24 mouse cellular contexts compared by ENCODE assay signal in genomic region chr9:66571986-66572700, GRCm38 (mm10).
"Had no signal": no experiment of that assay in that cellular context is flagged by ENCODE, and none has a peak within 500 bp of the region (broad histone marks: within the 10 kb centered on the region; RNA-seq: fewer than 3 reads in every experiment).

No protein-coding gene starts in this region.

- H3K27ac ChIP-seq: gastrocnemius, adult 2 months; heart, embryonic 10.5 days; hindbrain, embryonic 13.5 days; hindbrain, embryonic 15.5 days; hindbrain, postnatal 0 days; kidney, embryonic 15.5 days; kidney, postnatal 0 days; limb, embryonic 13.5 days; limb, embryonic 15.5 days; liver, embryonic 12.5 days; liver, embryonic 14.5 days had no signal

- H3K27me3 ChIP-seq: heart, embryonic 12.5 days; hindbrain, embryonic 13.5 days; hindbrain, embryonic 15.5 days; kidney, embryonic 15.5 days; limb, embryonic 13.5 days; limb, embryonic 15.5 days; liver, embryonic 12.5 days had no signal

- DNase-seq: gastrocnemius, adult 2 months; gastrocnemius, postnatal 10 days; gastrocnemius, postnatal 25 days; heart, adult 18-20 months; heart, postnatal 10 days; heart, postnatal 36 days; kidney, adult 11 months; kidney, adult 9 months; kidney, postnatal 14 days; kidney, postnatal 4 days; layer of hippocampus, adult 9-11 months; layer of hippocampus, postnatal 36 days; left cerebral cortex, postnatal 4 days had no signal

- H3K4me3 ChIP-seq: gastrocnemius, adult 2 months; heart, embryonic 10.5 days; heart, embryonic 12.5 days; hindbrain, embryonic 13.5 days; hindbrain, embryonic 15.5 days; kidney, embryonic 15.5 days; limb, embryonic 13.5 days; limb, embryonic 15.5 days; liver, embryonic 12.5 days had no signal

- H3K36me3 ChIP-seq: heart, embryonic 10.5 days; hindbrain, embryonic 13.5 days; hindbrain, embryonic 15.5 days; kidney, embryonic 15.5 days; limb, embryonic 13.5 days; limb, embryonic 15.5 days; liver, embryonic 12.5 days had no signal

- H3K9me3 ChIP-seq: heart, embryonic 10.5 days; heart, embryonic 12.5 days; hindbrain, embryonic 13.5 days; hindbrain, embryonic 15.5 days; kidney, embryonic 15.5 days; limb, embryonic 13.5 days; limb, embryonic 15.5 days; liver, embryonic 12.5 days had no signal

- H3K9ac ChIP-seq: heart, embryonic 12.5 days; hindbrain, embryonic 13.5 days; hindbrain, embryonic 15.5 days; kidney, embryonic 15.5 days; limb, embryonic 13.5 days; limb, embryonic 15.5 days; liver, embryonic 12.5 days; liver, embryonic 14.5 days had no signal
